Mouse (Mus musculus) kidney, embryonic 14.5 days (tissue): ENCODE data around the gene Dlx1. TPM values are rescaled to one million over a fixed set of nuclear protein-coding genes. Genes with fewer than 3 reads are reported as not detected.

ENCODE experiments used
- ATAC-seq: fragments of 200-750 bp; cut with Nextera tagmentation; 2 replicates; pipeline ENCODE4 v1.8.0; 2017; ENCODE audit warnings: moderate number of reproducible peaks, mild to moderate bottlenecking, moderate TSS enrichment, moderate library complexity; ENCODE audit not compliant: low FRiP score, low TSS enrichment
- H3K27ac ChIP-seq: fragments of 300-500 bp; sonication (generic); 2 replicates; pipeline ENCODE4 v1.5.1; 2014; ENCODE audit warnings: low read depth, mild to moderate bottlenecking, low read length, moderate library complexity, mixed read lengths
- H3K27me3 ChIP-seq: fragments of 300-500 bp; sonication (generic); 2 replicates; pipeline ENCODE4 v1.6.1; 2014; ENCODE audit warnings: mild to moderate bottlenecking, low read length; ENCODE audit not compliant: control insufficient read depth, insufficient read depth
- H3K36me3 ChIP-seq: fragments of 300-500 bp; sonication (generic); 2 replicates; pipeline ENCODE4 v1.6.1; 2014; ENCODE audit warnings: low read length, mixed read lengths; ENCODE audit not compliant: control insufficient read depth, insufficient read depth
- H3K4me1 ChIP-seq: fragments of 300-500 bp; sonication (generic); 2 replicates; pipeline ENCODE4 v1.6.1; 2014; ENCODE audit warnings: low read length, mixed read lengths; ENCODE audit not compliant: control insufficient read depth, insufficient read depth
- H3K4me2 ChIP-seq: fragments of 300-500 bp; sonication (generic); replicated peaks from 2 replicates; pipeline ENCODE4 v1.6.1; 2014; ENCODE audit warnings: low read depth, mild to moderate bottlenecking, low read length
- H3K4me3 ChIP-seq: fragments of 300-500 bp; sonication (generic); 2 replicates; pipeline ENCODE4 v1.5.1; 2014; ENCODE audit warnings: mild to moderate bottlenecking, low read length
- H3K9ac ChIP-seq: fragments of 300-500 bp; sonication (generic); 2 replicates; pipeline ENCODE4 v1.6.1; 2014; ENCODE audit warnings: low read depth, mild to moderate bottlenecking, low read length, moderate library complexity
- H3K9me3 ChIP-seq: fragments of 300-500 bp; sonication (generic); 2 replicates; pipeline ENCODE4 v1.6.1; 2016; ENCODE audit warnings: low read length; ENCODE audit not compliant: control insufficient read depth
- WGBS: fragments of 180-500 bp; shearing (Covaris S2); extraction: QIAGEN DNeasy Blood & Tissue Kit; methylation state at CpG from one replicate; pipeline ENCODE4 v1.1.7; 2014; 5-methylcytosine and 5-hydroxymethylcytosine counted together
- polyA plus RNA-seq: library from polyadenylated mRNA; unstranded; fragments of >200 nt; fragmentation: Nextera tagmentation; extraction: Ambion mirVana; gene quantifications from 2 replicates; pipeline ENCODE4 v1.2.1, GENCODE M21; 2014

Gene Dlx1
- polyA plus RNA-seq, 1 experiment from 2014 or later: not detected

GRCm38 (mm10) chr2:71551704-71552103, 23.8 kb downstream of the Dlx1 start:
- Histone ChIP-seq H3K36me3 (no peaks in the 10 kb centered on the region), H3K4me3 (no peak overlapping the region), H3K4me1 (no peaks in the 10 kb centered on the region), H3K27ac (no peak overlapping the region), H3K4me2 (no peak overlapping the region), H3K9ac (no peak overlapping the region), H3K27me3 (peaks cover 72% of the 10 kb centered on the region), H3K9me3 (no peaks in the 10 kb centered on the region)
- 1% methylated on average over 18 of the region's 18 CpGs for WGBS
- no peak for ATAC-seq

GRCm38 (mm10) chr2:71556071-71556470, 28.2 kb downstream of the Dlx1 start:
- Histone ChIP-seq H3K4me2 (no peak overlapping the region), H3K36me3 (no peaks in the 10 kb centered on the region), H3K27ac (no peak overlapping the region), H3K4me3 (no peak overlapping the region), H3K9ac (no peak overlapping the region), H3K27me3 (peaks cover 34% of the 10 kb centered on the region), H3K9me3 (peaks cover 8% of the 10 kb centered on the region), H3K4me1 (no peaks in the 10 kb centered on the region)
- WGBS: 67% methylated on average over 5 of the region's 5 CpGs
- no peak for ATAC-seq

GRCm38 (mm10) chr2:71566466-71566865, 38.6 kb downstream of the Dlx1 start:
- ATAC-seq: no peak
- WGBS: 62% methylated on average over 9 of the region's 9 CpGs
- H3K27ac ChIP-seq: no peak overlapping the region
- no peak overlapping the region for H3K4me2 ChIP-seq
- H3K4me3 ChIP-seq: no peak overlapping the region
- no peaks in the 10 kb centered on the region for H3K9me3 ChIP-seq
- H3K27me3 ChIP-seq: no peaks in the 10 kb centered on the region
- no peaks in the 10 kb centered on the region for H3K4me1 ChIP-seq
- H3K9ac ChIP-seq: no peak overlapping the region
- no peaks in the 10 kb centered on the region for H3K36me3 ChIP-seq

GRCm38 (mm10) chr2:71573736-71574135, 45.8 kb downstream of the Dlx1 start:
- H3K9ac ChIP-seq: no peak overlapping the region
- H3K27me3 ChIP-seq: no peaks in the 10 kb centered on the region
- H3K4me2 ChIP-seq: no peak overlapping the region
- H3K36me3 ChIP-seq: no peaks in the 10 kb centered on the region
- no peak overlapping the region for H3K4me3 ChIP-seq
- no peaks in the 10 kb centered on the region for H3K9me3 ChIP-seq
- no peak for ATAC-seq
- no peaks in the 10 kb centered on the region for H3K4me1 ChIP-seq
- H3K27ac ChIP-seq: no peak overlapping the region
- 68% methylated on average over 4 of the region's 4 CpGs for WGBS

GRCm38 (mm10) chr2:71577059-71577458, 49.1 kb downstream of the Dlx1 start:
- no peaks in the 10 kb centered on the region for H3K27me3 ChIP-seq
- no peaks in the 10 kb centered on the region for H3K4me1 ChIP-seq
- no peak overlapping the region for H3K27ac ChIP-seq
- no peak overlapping the region for H3K4me2 ChIP-seq
- H3K4me3 ChIP-seq: no peak overlapping the region
- WGBS: 97% methylated on average over 2 of the region's 2 CpGs
- ATAC-seq: no peak
- H3K36me3 ChIP-seq: no peaks in the 10 kb centered on the region
- no peaks in the 10 kb centered on the region for H3K9me3 ChIP-seq
- H3K9ac ChIP-seq: no peak overlapping the region

- Histone ChIP-seq H3K9ac (peak overlapping the region; percentile 53), H3K9me3 (no peaks in the 10 kb centered on the region), H3K4me1 (no peaks in the 10 kb centered on the region), H3K27ac (no peak overlapping the region), H3K27me3 (no peaks in the 10 kb centered on the region), H3K36me3 (no peaks in the 10 kb centered on the region), H3K4me2 (peak overlapping the region; percentile 76), H3K4me3 (peak overlapping the region; percentile 49)
- peak; percentile 87 for ATAC-seq
- WGBS: 12% methylated on average over 50 of the region's 50 CpGs
Observed at GRCm38 (mm10) chr2:71580632-71581466, 52.9 kb downstream of the Dlx1 start.

- no peak for ATAC-seq
- H3K27ac ChIP-seq: no peak overlapping the region
- H3K4me3 ChIP-seq: peak overlapping the region; percentile 49
- H3K4me2 ChIP-seq: peak overlapping the region; percentile 76
- H3K9ac ChIP-seq: peak overlapping the region; percentile 53; the same call in 1 of the 2 replicates
- H3K36me3 ChIP-seq: no peaks in the 10 kb centered on the region
- no peaks in the 10 kb centered on the region for H3K27me3 ChIP-seq
- no peaks in the 10 kb centered on the region for H3K9me3 ChIP-seq
- WGBS: 63% methylated on average over 5 of the region's 5 CpGs
- no peaks in the 10 kb centered on the region for H3K4me1 ChIP-seq
Observed at GRCm38 (mm10) chr2:71581488-71581887, 53.6 kb downstream of the Dlx1 start.

Other genes starting within 250 kb of the Dlx1 start
- 29.8 and 41.6 TPM in 2 replicates for gene Slc25a12, start 160.4 kb upstream of the Dlx1 start, polyA plus RNA-seq
- gene Hat1, start 139.2 kb upstream of the Dlx1 start, polyA plus RNA-seq: 149 and 192 TPM in 2 replicates
- 36.8 and 44.9 TPM in 2 replicates for gene Metap1d, start 74.8 kb upstream of the Dlx1 start, polyA plus RNA-seq
- not detected in 2 replicates for gene Dlx2, start 18.6 kb downstream of the Dlx1 start, polyA plus RNA-seq
- 65.6 and 95.8 TPM in 2 replicates for gene Itga6, start 217.5 kb downstream of the Dlx1 start, polyA plus RNA-seq